Mouse (Mus musculus) lung, postnatal 0 days (tissue): Measurements from ENCODE around the gene Suz12. TPM values are rescaled to one million over a fixed set of nuclear protein-coding genes. Genes with fewer than 3 reads are reported as not detected.

Source experiments
- ATAC-seq: fragments of 200-750 bp; cut with Nextera tagmentation; 2 replicates; pipeline ENCODE4 v1.8.0; 2017; ENCODE audit warnings: moderate library complexity
- DNase-seq: peaks from one replicate; pipeline ENCODE4 v3.0.0-alpha.2; 2016; ENCODE audit warnings: low spot score
- H3K27ac ChIP-seq: fragments of 300-500 bp; sonication (generic); 2 replicates; pipeline ENCODE4 v1.5.1; 2014; ENCODE audit warnings: antibody characterized with exemption, mild to moderate bottlenecking, low read length, mixed read lengths
- H3K27me3 ChIP-seq: fragments of 300-500 bp; sonication (generic); replicated peaks from 2 replicates; pipeline ENCODE4 v1.6.1; 2014; ENCODE audit warnings: low read length, mixed read lengths; ENCODE audit not compliant: insufficient read depth
- H3K36me3 ChIP-seq: fragments of 300-500 bp; sonication (generic); 2 replicates; pipeline ENCODE4 v1.6.1; 2014; ENCODE audit warnings: low read length, mixed read lengths; ENCODE audit not compliant: insufficient read depth
- H3K4me1 ChIP-seq: fragments of 300-500 bp; sonication (generic); 2 replicates; pipeline ENCODE4 v1.6.1; 2014; ENCODE audit warnings: antibody characterized with exemption, low read depth, low read length, mixed read lengths; ENCODE audit not compliant: insufficient read depth
- H3K4me2 ChIP-seq: fragments of 300-500 bp; sonication (generic); replicated peaks from 2 replicates; pipeline ENCODE4 v1.6.1; 2014; ENCODE audit warnings: low read depth, mild to moderate bottlenecking, low read length, moderate library complexity, mixed read lengths
- H3K4me3 ChIP-seq: fragments of 300-500 bp; sonication (generic); 2 replicates; pipeline ENCODE4 v1.5.1; 2014; ENCODE audit warnings: low read depth, low read length
- H3K9ac ChIP-seq: fragments of 300-500 bp; sonication (generic); replicated peaks from 2 replicates; pipeline ENCODE4 v1.6.1; 2014; ENCODE audit warnings: low read depth, mild to moderate bottlenecking
- H3K9me3 ChIP-seq: fragments of 300-500 bp; sonication (generic); 2 replicates; pipeline ENCODE4 v1.6.1; 2016; ENCODE audit warnings: low read length, mixed read lengths
- CTCF ChIP-seq: IDR thresholded peaks from 2 replicates; pipeline ENCODE4 v1.5.1; 2016; ENCODE audit warnings: antibody characterized with exemption, mild to moderate bottlenecking
- EP300 ChIP-seq: IDR thresholded peaks from 2 replicates; pipeline ENCODE4 v1.6.1; 2016; ENCODE audit warnings: antibody characterized with exemption, mild to moderate bottlenecking, control low read depth
- WGBS: fragments of 180-500 bp; shearing (Covaris S2); extraction: QIAGEN DNeasy Blood & Tissue Kit; methylation state at CpG from one replicate; pipeline ENCODE4 v1.1.7; 2014; 5-methylcytosine and 5-hydroxymethylcytosine counted together
- polyA plus RNA-seq: library from polyadenylated mRNA; unstranded; fragments of >200 nt; fragmentation: Nextera tagmentation; extraction: Ambion mirVana; gene quantifications from 2 replicates; pipeline ENCODE4 v1.2.1, GENCODE M21; 2015

The Suz12 gene
- polyA plus RNA-seq, 1 experiment from 2014 or later: 9.7 TPM

DNA sequence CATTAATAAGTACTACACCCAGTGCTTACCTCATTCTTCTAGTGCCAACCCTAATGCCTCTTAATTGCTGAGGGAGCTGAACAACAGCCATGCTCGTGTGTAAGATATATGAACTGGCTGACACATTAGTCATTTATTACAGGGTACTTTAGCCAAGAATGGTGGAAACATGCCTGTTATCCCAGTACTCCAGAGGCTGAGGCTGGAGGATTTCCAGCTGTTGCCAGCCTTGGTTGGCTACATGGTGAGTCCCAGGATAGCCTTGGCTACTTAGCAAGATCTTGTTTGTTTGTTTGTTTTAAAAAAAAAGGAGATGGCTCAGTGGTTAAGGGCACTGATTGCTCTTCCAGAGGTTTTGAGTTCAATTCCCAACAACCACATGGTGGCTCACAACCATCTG lies 85.9 kb downstream of the Suz12 start:
- no peaks in the 10 kb centered on the region for H3K27me3 ChIP-seq
- WGBS: 19% methylated on average over 1 of the region's 1 CpGs

DNA sequence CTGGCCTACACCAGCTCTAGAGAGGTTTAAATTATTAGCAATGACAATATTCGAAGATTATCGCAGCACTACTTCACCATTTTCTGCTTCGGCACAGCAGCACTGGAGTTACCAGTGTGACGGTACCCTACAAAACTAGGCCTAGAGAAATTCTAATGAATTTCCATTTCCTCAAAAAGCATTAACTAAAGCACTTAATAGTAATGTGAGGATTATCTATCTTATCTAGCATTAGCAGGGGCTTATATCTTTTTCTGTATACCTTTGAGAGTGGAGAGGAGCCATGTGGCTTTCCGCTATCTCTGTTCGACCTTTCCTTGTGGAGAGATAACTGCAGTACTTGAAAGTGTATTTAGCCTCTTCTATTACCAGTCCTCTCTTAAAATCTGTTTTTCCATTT lies 86.8 kb downstream of the Suz12 start:
- no peak for DNase-seq
- ATAC-seq: no peak
- peak overlapping the region; percentile 96; the same call in 1 of the 2 replicates for H3K9ac ChIP-seq
- H3K4me3 ChIP-seq: peak overlapping the region; percentile 95
- WGBS: 45% methylated on average over 6 of the region's 6 CpGs
- TF ChIP-seq EP300: no peak
- no peak for TF ChIP-seq CTCF
- no peaks in the 10 kb centered on the region for H3K27me3 ChIP-seq
- no peaks in the 10 kb centered on the region for H3K36me3 ChIP-seq
- H3K27ac ChIP-seq: peak overlapping the region; percentile 97
- H3K9me3 ChIP-seq: no peaks in the 10 kb centered on the region
- peak overlapping the region; percentile 74 for H3K4me2 ChIP-seq
- H3K4me1 ChIP-seq: peaks cover 7% of the 10 kb centered on the region; the same call in 1 of the 2 replicates

More for the DNA sequence above, 85.9 kb downstream of the Suz12 start:
- peaks cover 7% of the 10 kb centered on the region; the same call in 1 of the 2 replicates for H3K4me1 ChIP-seq
- no peak overlapping the region for H3K9ac ChIP-seq
- no peak overlapping the region for H3K4me3 ChIP-seq
- TF ChIP-seq CTCF: no peak
- DNase-seq (peak; percentile 30), ATAC-seq (no peak)
- H3K9me3 ChIP-seq: no peaks in the 10 kb centered on the region
- H3K36me3 ChIP-seq: no peaks in the 10 kb centered on the region
- H3K4me2 ChIP-seq: no peak overlapping the region; the same call in 1 of the 2 replicates
- H3K27ac ChIP-seq: peak overlapping the region; percentile 47; the same call in 1 of the 2 replicates

DNA sequence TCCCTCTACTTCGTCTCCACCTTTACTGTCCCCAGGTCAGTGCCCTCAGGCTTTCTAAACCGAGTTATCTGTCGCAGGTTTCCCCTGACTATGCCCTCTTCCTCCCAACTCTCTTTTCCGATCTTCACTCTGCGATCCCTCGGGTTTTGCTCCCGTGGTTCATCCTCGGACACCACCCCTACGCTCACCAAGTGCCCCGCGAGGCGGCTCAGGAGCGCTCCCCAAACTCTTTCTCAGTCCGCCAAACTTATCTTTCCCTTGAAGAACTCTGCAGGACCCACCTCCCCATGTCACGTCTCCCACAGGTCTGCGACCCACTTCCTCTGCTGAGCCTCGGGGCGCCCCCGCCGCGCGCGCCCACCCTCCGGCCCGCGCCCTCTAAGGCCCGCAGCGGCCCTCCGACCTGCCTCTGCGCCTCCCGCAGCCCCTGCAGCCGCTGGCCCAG lies 87.5 kb downstream of the Suz12 start:
- WGBS: under 1% methylated on average over 28 of the region's 32 CpGs
- Histone ChIP-seq H3K9ac (peak overlapping the region; percentile 96), H3K4me2 (peak overlapping the region; percentile 74), H3K36me3 (no peaks in the 10 kb centered on the region), H3K27ac (peak overlapping the region; percentile 97), H3K4me3 (peak overlapping the region; percentile 95), H3K9me3 (no peaks in the 10 kb centered on the region), H3K27me3 (no peaks in the 10 kb centered on the region), H3K4me1 (peaks cover 7% of the 10 kb centered on the region; the same call in 1 of the 2 replicates)
- ATAC-seq: peak; percentile 23
- DNase-seq: no peak
- TF ChIP-seq CTCF: no peak
- TF ChIP-seq EP300: no peak

DNA sequence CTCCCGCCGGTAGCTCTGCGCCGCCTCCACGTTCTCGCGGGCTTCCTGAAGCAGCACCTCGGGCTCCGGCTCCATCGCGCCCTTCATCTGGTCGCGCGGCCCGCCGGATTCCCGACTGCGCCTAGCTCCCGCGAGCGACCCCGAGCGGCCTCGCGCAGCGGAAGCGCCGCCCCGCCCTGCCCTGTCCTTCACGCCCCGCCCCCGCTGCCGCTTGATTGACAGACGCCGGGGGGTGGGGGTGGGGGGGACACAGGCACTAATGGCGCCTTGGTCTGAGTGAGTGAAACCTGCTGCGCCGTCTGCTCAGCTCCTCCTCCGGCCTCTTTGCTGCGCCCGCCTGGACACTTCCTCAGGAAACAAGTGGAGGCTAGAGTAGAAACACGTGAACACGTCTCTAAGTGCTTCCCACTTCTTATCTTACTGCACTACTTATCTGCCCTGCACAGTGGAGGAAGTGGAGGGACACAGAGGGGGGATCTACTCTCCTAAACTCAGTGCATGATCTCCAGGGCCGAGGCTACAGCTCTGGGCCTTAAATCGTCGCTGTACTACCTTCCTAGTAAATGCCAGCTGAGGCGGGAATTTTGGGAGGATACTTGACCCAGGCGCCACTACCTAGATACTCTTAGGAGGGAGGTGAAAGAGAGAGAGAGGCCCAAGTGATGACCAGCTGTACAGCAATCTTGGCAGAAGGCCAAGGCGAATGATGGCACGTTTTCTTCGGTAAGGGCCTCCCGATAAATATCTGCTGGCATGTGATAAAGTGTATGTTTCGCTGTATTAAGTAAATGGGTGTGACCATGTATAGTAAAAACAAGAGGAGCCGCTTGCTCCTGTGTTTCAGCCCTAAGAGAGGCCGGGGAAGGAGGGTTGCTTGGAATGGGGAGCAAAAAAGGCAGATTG lies 88.2 kb downstream of the Suz12 start, which contains the start of gene Crlf3:
Crlf3 (minus strand) TSS at position 166 of the 903 bp plus-strand sequence.
- peak; percentile 98 for DNase-seq
- H3K27me3 ChIP-seq: no peaks in the 10 kb centered on the region
- WGBS: 2% methylated on average over 52 of the region's 55 CpGs
- peak within 1 kb of the TSS; percentile 97 for H3K27ac ChIP-seq
- TF ChIP-seq EP300: peak; percentile 92
- TF ChIP-seq CTCF: peak; percentile 62
- peak; percentile 96 for ATAC-seq
- peaks cover 7% of the 10 kb centered on the region; the same call in 1 of the 2 replicates for H3K4me1 ChIP-seq
- H3K36me3 ChIP-seq: no peaks in the 10 kb centered on the region
- peak within 1 kb of the TSS; percentile 95 for H3K4me3 ChIP-seq
- peak within 1 kb of the TSS; percentile 96 for H3K9ac ChIP-seq
- H3K9me3 ChIP-seq: no peaks in the 10 kb centered on the region
- peak within 1 kb of the TSS; percentile 74 for H3K4me2 ChIP-seq

DNA sequence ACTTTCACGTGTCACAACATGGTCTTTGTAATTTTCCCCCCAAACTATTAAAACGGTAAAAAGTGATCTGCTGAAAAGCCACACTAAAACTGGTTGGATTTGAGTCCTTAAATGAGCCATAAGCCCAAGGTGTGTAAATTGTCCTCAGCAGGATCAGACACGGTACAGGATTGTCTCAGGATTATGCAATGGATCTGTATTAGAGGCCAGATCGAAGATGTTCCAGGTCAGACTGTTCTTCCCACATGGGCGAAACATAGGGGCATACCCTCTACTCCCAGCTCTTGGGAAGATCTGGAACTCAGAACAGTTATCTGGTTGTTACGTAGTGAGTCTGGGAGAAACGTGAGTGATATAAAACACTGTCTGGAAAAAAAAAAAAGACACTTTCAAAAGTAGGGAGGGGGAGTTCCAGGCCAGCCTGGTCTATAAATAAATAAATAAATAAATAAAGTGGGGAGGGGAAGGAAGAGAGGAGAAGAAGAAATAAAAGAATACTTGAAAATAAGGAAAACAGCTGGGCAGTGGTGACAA lies 88.9 kb downstream of the Suz12 start:
- Histone ChIP-seq H3K27ac (peak overlapping the region; percentile 97), H3K9me3 (no peaks in the 10 kb centered on the region), H3K4me1 (peaks cover 7% of the 10 kb centered on the region; the same call in 1 of the 2 replicates), H3K4me2 (peak overlapping the region; percentile 74), H3K4me3 (peak overlapping the region; percentile 95; the same call in 1 of the 2 replicates), H3K27me3 (no peaks in the 10 kb centered on the region), H3K9ac (no peak overlapping the region), H3K36me3 (no peaks in the 10 kb centered on the region)
- no peak for DNase-seq
- WGBS: 65% methylated on average over 7 of the region's 7 CpGs
- TF ChIP-seq CTCF: no peak
- TF ChIP-seq EP300: no peak
- no peak for ATAC-seq

Other genes starting within 250 kb of the Suz12 start
- 14.9 and 21.5 TPM in 2 replicates for gene Utp6, start 30.7 kb upstream of the Suz12 start, polyA plus RNA-seq
- gene Crlf3, start 87.9 kb downstream of the Suz12 start, polyA plus RNA-seq: 40.8 and 42.4 TPM in 2 replicates
- 1.7 and 2.0 TPM in 2 replicates for gene Atad5, start 96.3 kb downstream of the Suz12 start, polyA plus RNA-seq
- 17.8 and 19.5 TPM in 2 replicates for gene Tefm, start 149.1 kb downstream of the Suz12 start, polyA plus RNA-seq
- 8.4 and 12.4 TPM in 2 replicates for gene Adap2, start 161.0 kb downstream of the Suz12 start, polyA plus RNA-seq
- gene Rnf135, start 190.7 kb downstream of the Suz12 start, polyA plus RNA-seq: 13.7 and 16.1 TPM in 2 replicates
- 38.2 and 44.9 TPM in 2 replicates for gene Rhot1, start 215.9 kb downstream of the Suz12 start, polyA plus RNA-seq